Mouse (Mus musculus) ES-Bruce4 (cell line): ENCODE data around the gene Atg2a.

Experiments used
- CTCF ChIP-seq: IDR thresholded peaks from one replicate; pipeline ENCODE4 v1.8.1; 2011; ENCODE audit warnings: low read depth, low read length
- EP300 ChIP-seq: IDR thresholded peaks from 2 replicates; pipeline ENCODE4 v1.6.1; 2011; ENCODE audit warnings: low read depth, low read length; ENCODE audit not compliant: insufficient read depth
- POLR2A ChIP-seq: IDR thresholded peaks from one replicate; pipeline ENCODE4 v1.8.1; 2011; ENCODE audit warnings: low read length; ENCODE audit not compliant: insufficient read depth

DNA sequence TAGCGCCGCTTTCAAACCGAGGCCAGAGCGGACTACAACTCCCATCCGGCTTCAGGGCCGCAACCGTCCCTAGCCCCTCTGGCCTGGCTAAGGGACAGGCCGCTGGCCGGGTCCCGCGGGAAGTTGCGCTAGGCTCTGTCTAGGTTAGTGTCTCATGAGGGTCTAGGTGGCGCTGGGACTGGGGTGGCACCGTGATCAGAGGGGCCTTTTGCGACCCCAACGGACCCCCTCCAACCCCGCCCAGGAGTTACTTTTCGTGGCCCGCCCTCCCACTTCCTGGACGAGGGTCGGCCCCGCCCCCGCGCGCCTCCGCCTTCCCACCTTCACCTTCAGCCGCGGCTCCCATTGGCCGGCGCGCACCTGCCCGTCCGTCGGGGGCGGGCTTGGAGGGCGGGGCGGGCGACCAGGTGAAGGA is 64.7 kb downstream of the Atg2a start, which contains the start of gene Cdc42bpg:
- TF ChIP-seq CTCF (no peak), POLR2A (no peak), EP300 (no peak)
